Mouse (Mus musculus): ENCODE measurements around the gene Klk5. TPM values are rescaled to one million over a fixed set of nuclear protein-coding genes. Genes with fewer than 3 reads are reported as not detected.

Klk5 gene
- polyA plus RNA-seq (2017; shearing (Covaris generic)): not detected

DNA sequence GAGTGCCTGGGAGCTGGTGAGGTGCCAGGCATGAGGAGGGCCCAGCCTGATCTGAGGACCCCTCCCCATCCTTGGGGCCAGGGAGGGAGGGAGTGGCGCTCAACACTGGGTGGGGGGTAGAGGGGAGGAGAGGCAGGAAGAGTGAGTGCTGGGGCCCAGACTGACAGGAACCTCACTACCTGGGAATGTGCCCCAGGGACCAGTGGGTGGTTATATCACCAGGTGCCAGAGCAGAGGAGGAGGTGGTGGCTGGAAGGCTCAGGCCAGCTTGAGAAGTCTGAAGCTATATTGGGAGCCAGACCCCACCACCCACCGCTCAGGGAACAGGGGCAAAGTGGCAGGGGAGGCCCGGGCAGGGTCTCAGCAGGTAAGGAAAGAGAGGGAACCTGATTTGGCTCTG, at the start of gene Klk5:
Klk5 (plus strand) TSS at position 271 of the 400 bp plus-strand sequence.

DNA sequence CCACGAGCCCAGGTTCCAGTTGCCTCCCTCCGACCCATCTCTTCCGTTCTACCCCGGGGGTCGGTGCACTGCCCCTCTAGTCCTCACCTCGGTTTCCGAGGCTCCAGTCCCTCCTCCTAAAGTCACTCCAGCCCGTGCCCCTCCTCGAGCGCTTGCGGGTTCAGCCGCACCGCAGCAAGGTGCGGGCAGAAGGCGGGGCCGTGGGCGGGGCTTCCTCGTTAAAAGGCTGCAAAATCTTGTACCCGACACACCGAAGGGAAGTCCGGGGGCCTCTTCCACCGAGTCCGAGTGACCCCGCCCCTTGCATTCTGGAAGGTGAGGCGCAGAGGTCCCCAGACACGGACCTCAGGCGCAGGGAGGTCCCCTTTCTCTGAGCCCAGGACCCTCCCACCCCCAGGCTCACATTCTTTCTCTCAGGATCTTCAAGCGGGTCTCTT, 44.4 kb upstream of the Klk5 start, which contains the start of gene Klk8:
Klk8 (plus strand) TSS at position 245 of the 437 bp plus-strand sequence.

DNA sequence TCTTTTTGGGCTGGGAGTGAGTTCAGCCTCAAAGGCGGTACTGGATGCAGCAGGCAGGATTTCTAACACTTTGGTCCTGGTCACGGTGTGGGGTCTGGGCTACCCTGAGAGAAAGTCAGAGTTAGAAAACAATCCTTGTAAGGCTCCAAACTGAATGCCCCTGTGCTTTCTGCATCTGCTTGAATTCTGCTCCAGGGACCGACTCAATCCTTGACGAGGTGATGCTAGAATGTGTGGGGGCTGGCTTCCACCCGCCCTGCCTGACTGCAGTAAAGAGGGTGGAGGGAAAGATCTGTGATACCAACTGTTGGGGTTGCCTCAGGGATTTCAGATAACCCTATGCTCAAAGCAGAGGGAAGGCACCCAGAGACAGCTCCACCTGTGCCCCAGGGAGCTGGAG, 30.8 kb upstream of the Klk5 start, which contains the start of gene Klk7:
Klk7 (plus strand) TSS at position 301 of the 400 bp plus-strand sequence.

DNA sequence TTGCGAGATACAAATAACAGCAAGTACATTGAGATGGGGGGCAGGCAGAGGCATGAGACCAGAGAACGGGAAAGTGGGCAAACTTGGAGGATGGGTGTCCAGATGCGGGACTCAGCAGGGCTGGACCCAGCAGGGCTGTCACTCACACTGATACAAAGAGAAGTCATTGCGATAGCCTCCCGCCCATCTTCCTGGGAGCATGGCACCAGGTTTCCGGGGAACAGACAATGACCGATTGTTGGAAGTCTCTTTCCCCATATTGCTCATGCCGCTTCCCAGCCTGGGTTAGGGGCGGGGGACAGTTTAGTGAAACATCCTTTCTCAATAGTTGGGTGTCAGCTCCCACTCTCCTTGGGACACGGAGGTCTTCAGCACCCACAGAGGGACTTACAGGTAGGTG, 17.6 kb upstream of the Klk5 start, which contains the start of gene Klk6:
Klk6 (plus strand) TSS at position 301 of the 400 bp plus-strand sequence.

DNA sequence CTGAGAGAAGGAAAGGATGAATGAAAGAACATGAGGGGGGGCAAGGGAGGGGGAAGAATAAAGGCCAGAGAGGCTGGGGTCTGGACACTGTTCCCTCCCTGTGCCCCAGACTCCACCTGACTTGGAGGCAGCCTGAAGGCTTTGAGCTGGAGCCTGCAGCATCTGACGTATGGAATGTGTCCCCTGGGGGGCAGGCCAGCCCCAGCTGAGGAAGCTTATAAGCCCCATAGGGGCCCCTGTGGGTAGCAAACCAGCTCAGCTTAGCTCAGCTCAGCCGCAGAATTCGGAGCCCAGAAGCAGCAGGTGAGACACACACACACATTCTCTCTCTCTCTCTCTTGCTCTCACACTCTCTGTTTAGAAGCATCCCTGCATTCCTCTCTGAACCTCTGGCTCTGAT, 39.1 kb downstream of the Klk5 start, which contains the start of gene Klk4:
Klk4 (plus strand) TSS at position 249 of the 400 bp plus-strand sequence.

Other genes with a start within 250 kb of the Klk5 start
- not detected for gene Zfp819, start 234.8 kb upstream of the Klk5 start, polyA plus RNA-seq (2017; shearing (Covaris generic))
- gene Ceacam18, start 207.3 kb upstream of the Klk5 start, polyA plus RNA-seq (2017; shearing (Covaris generic)): not detected
- gene Siglece, start 181.8 kb upstream of the Klk5 start, polyA plus RNA-seq (2017; shearing (Covaris generic)): 1.4 TPM
- gene Ctu1, start 170.0 kb upstream of the Klk5 start, polyA plus RNA-seq (2017; shearing (Covaris generic)): 3.6 TPM
- not detected for gene Klk14, start 151.6 kb upstream of the Klk5 start, polyA plus RNA-seq (2017; shearing (Covaris generic))
- not detected for gene Klk13, start 129.4 kb upstream of the Klk5 start, polyA plus RNA-seq (2017; shearing (Covaris generic))
- gene Klk12, start 73.1 kb upstream of the Klk5 start, polyA plus RNA-seq (2017; shearing (Covaris generic)): not detected
- gene Klk11, start 67.4 kb upstream of the Klk5 start, polyA plus RNA-seq (2017; shearing (Covaris generic)): 0.38 TPM
- gene Klk10, start 60.9 kb upstream of the Klk5 start, polyA plus RNA-seq (2017; shearing (Covaris generic)): not detected
- 0.43 TPM for gene Klk9, start 50.1 kb upstream of the Klk5 start, polyA plus RNA-seq (2017; shearing (Covaris generic))
- gene Klk8, start 44.4 kb upstream of the Klk5 start, polyA plus RNA-seq (2017; shearing (Covaris generic)): 144 TPM
- gene Klk7, start 30.7 kb upstream of the Klk5 start, polyA plus RNA-seq (2017; shearing (Covaris generic)): 0.24 TPM
- not detected for gene Klk6, start 17.5 kb upstream of the Klk5 start, polyA plus RNA-seq (2017; shearing (Covaris generic))
- gene Klk4, start 39.2 kb downstream of the Klk5 start, polyA plus RNA-seq (2017; shearing (Covaris generic)): not detected
- gene Klk15, start 91.8 kb downstream of the Klk5 start, polyA plus RNA-seq (2017; shearing (Covaris generic)): not detected
- gene Klk1b8, start 108.7 kb downstream of the Klk5 start, polyA plus RNA-seq (2017; shearing (Covaris generic)): not detected
- not detected for gene Klk1b1, start 124.8 kb downstream of the Klk5 start, polyA plus RNA-seq (2017; shearing (Covaris generic))
- gene Klk1b9, start 134.1 kb downstream of the Klk5 start, polyA plus RNA-seq (2017; shearing (Covaris generic)): 0.88 TPM
- gene Klk1b11, start 153.9 kb downstream of the Klk5 start, polyA plus RNA-seq (2017; shearing (Covaris generic)): not detected
- gene Klk1b26, start 170.2 kb downstream of the Klk5 start, polyA plus RNA-seq (2017; shearing (Covaris generic)): not detected
- 2.5 TPM for gene Klk1b27, start 210.3 kb downstream of the Klk5 start, polyA plus RNA-seq (2017; shearing (Covaris generic))